Mouse (Mus musculus) v-Abl transformed pro-B cells (cell line): ENCODE data around the gene Olfr1282.
"Not testable (repeated sequence)": the region's sequence is repeated elsewhere in the genome, so short reads cannot be mapped to it uniquely, and the experiment has no call there.

ENCODE experiments used
- in situ Hi-C, 2 experiments: fragments of 400-800 bp; cut with MboI; formaldehyde crosslinking; loops; one replicate each; pipeline ENCODE4 v1.15.1; 2025; ENCODE audit not compliant: unreplicated experiment in 2 of 2

Olfr1282 gene

GRCm38 (mm10) chr2:111335976-111336375, at the start of gene Olfr1282:
Gene Olfr1282 (minus strand): TSS chr2:111336076.
- in situ Hi-C loops = no loop called here

- in situ Hi-C loops = no loop called here
Measured at GRCm38 (mm10) chr2:111375222-111375621, 39.3 kb upstream of the Olfr1282 start, which contains the start of gene Olfr1284. Gene Olfr1284 (plus strand): TSS chr2:111375522.

GRCm38 (mm10) chr2:111366490-111366889, 30.6 kb upstream of the Olfr1282 start, which contains the start of gene Olfr1283:
Gene Olfr1283 (plus strand): TSS chr2:111366790.
- in situ Hi-C loops = no loop called here

- in situ Hi-C loops = not testable (repeated sequence)
Measured at GRCm38 (mm10) chr2:111333721-111334120, 2.2 kb downstream of the Olfr1282 start.

- in situ Hi-C loops = no loop called here
Measured at GRCm38 (mm10) chr2:111326220-111326619, 9.7 kb downstream of the Olfr1282 start, which contains the start of gene Olfr1281. Gene Olfr1281 (plus strand): TSS chr2:111326520.

GRCm38 (mm10) chr2:111313717-111314116, 22.2 kb downstream of the Olfr1282 start, which contains the start of gene Olfr1280:
Gene Olfr1280 (plus strand): TSS chr2:111314017.
- in situ Hi-C loops = no loop called here

GRCm38 (mm10) chr2:111300374-111300773, 35.5 kb downstream of the Olfr1282 start, which contains the start of gene Olfr1279:
Gene Olfr1279 (plus strand): TSS chr2:111300635.
- in situ Hi-C loops = no loop called here

GRCm38 (mm10) chr2:111298541-111298940, 37.3 kb downstream of the Olfr1282 start:
- in situ Hi-C loops = no loop called here

GRCm38 (mm10) chr2:111289836-111290235, 46.0 kb downstream of the Olfr1282 start, which contains the start of gene Olfr1278:
Gene Olfr1278 (plus strand): TSS chr2:111290136.
- in situ Hi-C loops = no loop called here
